Mouse (Mus musculus) gastrocnemius, adult 2 months (tissue): ENCODE measurements at regions not wholly inside any gene's neighbourhood (a gene's known extent, or its start where the extent isn't known, plus 50 kb on each side); places are given as distances from the start of the nearest gene placed in this dataset.

Experiments used
- DNase-seq: peaks from one replicate; pipeline ENCODE4 v3.0.0; 2022
- H3K27ac ChIP-seq: fragments of 200-600 bp; 2 replicates; pipeline ENCODE4 v1.8.1; 2022; ENCODE audit warnings: mild to moderate bottlenecking
- H3K4me3 ChIP-seq: fragments of 200-600 bp; 2 replicates; pipeline ENCODE4 v1.8.1; 2022; ENCODE audit warnings: mild to moderate bottlenecking, moderate library complexity
- CTCF ChIP-seq: fragments of 200-600 bp; IDR thresholded peaks from 2 replicates; pipeline ENCODE4 v1.8.1; 2022; ENCODE audit warnings: antibody characterized with exemption, mild to moderate bottlenecking, moderate library complexity
- intact Hi-C: fragments of 180-260 bp; cut with DNase I; formaldehyde crosslinking; loops from one replicate; pipeline ENCODE4 v1.15.1; 2025

DNA sequence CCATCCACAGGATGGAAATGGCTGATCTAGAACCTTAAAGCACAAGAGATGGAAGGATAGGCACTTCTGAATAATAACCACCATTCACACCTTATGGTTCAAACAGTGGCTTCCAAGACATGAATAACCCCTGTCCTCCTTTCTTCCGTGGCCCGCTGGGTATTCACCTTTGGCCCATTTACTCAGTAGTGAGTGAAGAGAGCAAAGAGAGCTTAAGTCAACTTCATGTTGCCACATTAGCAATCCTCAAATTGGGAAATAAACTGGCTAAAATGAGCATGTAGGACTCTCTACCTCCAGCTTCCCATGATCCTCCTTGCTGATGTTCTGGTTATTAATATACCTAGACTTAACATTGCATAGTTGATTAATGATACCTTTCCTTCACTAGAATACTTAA, 74.3 kb upstream of the Klf9 start:
- H3K4me3 ChIP-seq = no peak overlapping the region
- DNase-seq = no peak
- TF ChIP-seq CTCF = no peak
- intact Hi-C loops = no loop called here
- H3K27ac ChIP-seq = peak overlapping the region; percentile 91

DNA sequence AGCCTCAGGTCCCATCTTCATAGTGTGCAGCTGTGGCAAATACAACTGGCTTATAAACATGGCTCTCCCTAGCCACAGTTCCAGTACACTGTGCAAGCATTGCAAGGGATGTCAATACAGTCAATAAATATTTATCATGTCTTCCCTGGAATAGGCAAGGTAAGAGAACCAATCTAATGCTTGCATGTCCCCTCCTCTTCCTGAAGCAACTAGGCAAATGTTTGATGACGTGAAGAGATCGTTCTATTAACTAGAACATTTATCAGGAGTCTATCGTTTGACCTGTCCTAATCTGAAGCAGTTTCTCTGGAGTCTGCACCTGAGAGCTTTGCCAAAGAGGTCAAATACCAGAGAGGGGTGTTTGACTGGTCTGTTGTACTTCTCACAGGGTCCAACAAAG, 72.4 kb upstream of the Klf9 start:
- intact Hi-C loops = no loop called here
- TF ChIP-seq CTCF = no peak
- Histone ChIP-seq H3K4me3 (no peak overlapping the region), H3K27ac (no peak overlapping the region)
- no peak for DNase-seq

DNA sequence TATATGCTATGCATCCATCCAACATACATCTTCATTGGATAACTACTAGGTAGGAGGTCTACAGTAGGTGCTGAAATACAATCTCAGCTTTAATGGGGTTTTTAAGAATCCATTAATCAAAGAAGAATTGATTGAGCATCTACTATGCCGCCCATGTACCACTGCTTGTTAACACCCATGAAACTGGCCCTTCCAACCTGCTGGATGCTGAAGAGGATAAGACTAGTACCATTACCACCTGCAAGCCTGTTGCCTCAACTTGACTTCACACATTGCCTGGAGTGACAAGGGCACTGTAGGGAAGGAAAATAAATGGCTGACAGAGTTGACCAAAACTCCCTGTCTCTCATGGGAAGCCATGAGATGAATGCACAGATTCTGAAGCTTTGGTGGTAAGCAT, 71.4 kb upstream of the Klf9 start:
- Histone ChIP-seq H3K4me3 (no peak overlapping the region), H3K27ac (no peak overlapping the region)
- TF ChIP-seq CTCF = no peak
- no peak for DNase-seq
- intact Hi-C loops = no loop called here

DNA sequence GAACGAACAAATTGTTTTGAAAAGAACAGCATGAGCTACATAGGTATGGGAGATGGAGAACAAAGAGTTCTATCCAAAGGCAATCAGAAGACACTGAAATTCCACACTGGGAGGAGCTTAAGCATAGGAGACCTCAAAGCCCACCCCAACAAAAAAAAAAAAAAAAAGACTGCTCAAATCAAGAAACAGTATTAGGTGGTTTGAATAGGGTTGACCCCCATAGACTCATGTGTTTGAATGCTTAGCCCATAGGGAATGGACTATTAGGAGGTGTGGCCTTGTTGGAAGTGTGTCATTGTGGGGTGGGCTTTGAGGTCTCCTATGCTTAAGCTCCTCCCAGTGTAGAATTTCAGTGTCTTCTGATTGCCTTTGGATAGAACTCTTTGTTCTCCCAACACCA, 70.0 kb upstream of the Klf9 start:
- Histone ChIP-seq H3K27ac (no peak overlapping the region), H3K4me3 (no peak overlapping the region)
- no peak for DNase-seq
- no peak for TF ChIP-seq CTCF
- intact Hi-C loops = no loop called here

DNA sequence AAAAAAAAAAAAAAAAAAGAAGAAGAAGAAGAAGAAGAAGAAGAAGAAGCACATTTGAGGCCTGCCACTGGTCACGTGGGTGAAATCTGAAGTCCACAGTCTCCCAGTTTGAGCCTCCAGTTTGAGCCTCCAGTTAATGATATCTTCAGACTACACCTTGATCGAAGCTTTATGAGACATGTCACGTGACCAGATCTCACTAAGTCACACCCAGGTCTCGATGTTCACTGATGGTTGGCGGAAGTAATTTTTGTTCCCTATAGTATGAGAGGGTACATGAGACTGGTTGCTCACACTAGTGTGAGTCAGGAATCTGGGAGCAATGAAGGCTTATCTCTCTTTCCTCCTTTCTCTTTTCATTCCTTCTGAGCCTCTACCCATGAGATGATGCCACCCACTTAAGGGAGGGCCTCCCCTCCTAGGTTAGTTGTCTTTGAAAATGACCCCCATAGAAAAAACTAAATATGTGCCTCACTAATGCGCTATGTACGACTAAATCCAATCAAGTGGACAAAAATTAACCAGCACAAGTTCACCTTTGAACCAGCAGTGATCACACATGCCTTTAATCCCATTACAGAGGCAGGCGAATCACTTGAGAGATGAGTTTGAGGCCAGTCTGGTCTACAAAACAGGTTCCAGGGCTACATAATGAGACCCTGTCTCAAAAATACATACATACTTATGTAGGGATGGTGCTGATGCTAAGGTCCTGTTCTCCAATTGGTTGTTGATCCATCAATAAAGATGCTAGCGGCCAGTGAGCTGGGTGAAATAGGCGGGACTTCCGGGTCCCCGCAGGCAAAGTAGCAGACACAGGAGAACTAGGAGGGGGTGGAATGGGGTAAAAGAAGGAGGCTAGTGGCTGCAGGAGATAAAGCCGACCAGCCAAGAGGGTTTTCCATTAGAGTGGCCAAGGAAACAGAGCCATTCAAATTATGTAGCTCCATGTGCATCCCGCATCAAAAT, 66.1 kb upstream of the Klf9 start:
- TF ChIP-seq CTCF = no peak
- intact Hi-C loops = no loop called here
- DNase-seq = no peak
- Histone ChIP-seq H3K4me3 (no peak overlapping the region), H3K27ac (no peak overlapping the region)

DNA sequence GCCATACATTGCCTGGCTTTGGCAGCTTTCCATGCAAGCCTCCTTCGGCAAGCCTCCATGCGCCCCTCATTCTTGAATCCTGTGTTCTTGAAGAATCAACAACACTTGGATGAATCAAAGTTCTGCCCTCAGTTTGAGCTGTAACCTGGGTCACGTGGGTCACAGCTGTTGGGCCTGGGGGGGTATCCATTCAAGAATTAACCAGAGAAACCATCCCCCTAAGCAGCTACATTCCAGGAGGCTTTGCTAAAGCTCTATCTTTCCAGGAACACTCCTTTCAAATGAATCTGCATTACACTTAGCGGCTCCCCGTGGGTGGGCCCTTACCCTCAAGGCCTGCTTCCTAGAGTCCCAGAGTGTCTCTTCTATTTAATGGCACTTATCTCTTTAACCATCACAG, 65.2 kb upstream of the Klf9 start:
- H3K27ac ChIP-seq = no peak overlapping the region
- no peak for DNase-seq
- H3K4me3 ChIP-seq = no peak overlapping the region
- intact Hi-C loops = no loop called here
- TF ChIP-seq CTCF = no peak

DNA sequence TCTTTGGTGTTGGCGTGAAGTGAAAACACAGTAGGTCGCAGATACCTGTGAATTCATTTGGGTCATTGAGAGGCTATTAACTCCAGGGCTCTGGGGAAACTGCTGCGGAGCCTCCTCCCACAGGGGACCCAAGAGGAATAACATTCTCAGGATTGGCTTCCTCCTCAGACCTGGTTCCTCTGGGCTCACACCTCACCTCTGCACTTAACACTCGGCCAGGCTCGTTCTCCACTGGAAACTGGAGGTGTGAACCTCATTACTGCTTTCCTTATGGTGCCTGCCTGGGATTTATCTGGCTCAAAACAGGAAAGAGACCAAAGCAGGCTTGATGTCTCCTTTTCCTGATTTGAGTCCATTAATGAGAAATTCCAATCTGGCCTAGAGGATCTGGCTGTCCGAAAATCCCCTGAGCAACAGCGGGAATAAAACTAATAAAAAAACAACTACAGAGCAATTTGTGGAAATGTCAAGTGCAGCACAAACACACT, 55.8 kb upstream of the Klf9 start:
- Histone ChIP-seq H3K27ac (peak overlapping the region; percentile 25), H3K4me3 (no peak overlapping the region)
- intact Hi-C loops = loop anchor here (2.0 kb wide), 1 partner anchor 22 kb away; no protein-coding TSS in a partner anchor
- no peak for TF ChIP-seq CTCF
- DNase-seq = no peak

DNA sequence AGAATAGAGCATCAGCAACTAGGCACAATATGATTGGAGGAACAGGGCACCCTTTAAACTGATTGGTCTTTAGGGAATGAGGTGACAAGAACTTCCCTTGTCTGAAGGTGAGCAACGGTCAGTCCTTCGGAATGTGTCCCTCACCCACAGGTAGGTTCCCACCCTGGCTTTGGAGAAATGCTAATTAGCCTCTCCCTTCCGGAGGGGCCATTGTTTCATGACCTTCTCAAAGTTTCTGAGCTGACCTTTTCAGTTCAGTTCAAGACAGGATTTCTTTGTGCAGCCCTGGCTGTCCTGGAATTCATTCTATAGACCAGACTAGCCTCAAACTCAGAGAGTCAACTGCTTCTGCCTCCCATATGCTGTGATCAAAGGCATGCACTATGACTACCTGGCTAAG, 53.5 kb upstream of the Klf9 start:
- no peak for DNase-seq
- TF ChIP-seq CTCF = no peak
- intact Hi-C loops = no loop called here
- no peak overlapping the region for H3K4me3 ChIP-seq
- no peak overlapping the region; the same call in 1 of the 2 replicates for H3K27ac ChIP-seq

DNA sequence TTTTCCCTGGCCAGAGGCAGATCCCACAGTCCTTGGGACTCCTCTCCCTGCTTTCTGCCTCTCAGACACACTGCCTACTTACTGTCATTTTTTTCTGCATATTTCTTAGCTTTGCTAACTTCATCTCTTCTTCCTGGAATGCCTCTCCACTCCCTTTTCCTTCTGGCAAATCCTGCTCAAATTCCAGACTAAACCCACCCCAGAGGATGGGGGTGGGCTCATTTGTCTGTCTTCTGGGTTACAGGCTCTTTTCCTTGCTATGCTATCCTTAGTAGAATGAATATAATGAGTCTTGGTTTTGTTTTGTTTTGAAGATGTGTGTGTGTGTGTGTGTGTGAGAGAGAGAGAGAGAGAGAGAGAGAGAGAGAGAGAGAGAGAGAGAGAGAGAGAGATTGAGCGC, 51.9 kb upstream of the Klf9 start:
- Histone ChIP-seq H3K4me3 (no peak overlapping the region), H3K27ac (peak overlapping the region; percentile 90)
- intact Hi-C loops = no loop called here
- no peak for DNase-seq
- no peak for TF ChIP-seq CTCF

DNA sequence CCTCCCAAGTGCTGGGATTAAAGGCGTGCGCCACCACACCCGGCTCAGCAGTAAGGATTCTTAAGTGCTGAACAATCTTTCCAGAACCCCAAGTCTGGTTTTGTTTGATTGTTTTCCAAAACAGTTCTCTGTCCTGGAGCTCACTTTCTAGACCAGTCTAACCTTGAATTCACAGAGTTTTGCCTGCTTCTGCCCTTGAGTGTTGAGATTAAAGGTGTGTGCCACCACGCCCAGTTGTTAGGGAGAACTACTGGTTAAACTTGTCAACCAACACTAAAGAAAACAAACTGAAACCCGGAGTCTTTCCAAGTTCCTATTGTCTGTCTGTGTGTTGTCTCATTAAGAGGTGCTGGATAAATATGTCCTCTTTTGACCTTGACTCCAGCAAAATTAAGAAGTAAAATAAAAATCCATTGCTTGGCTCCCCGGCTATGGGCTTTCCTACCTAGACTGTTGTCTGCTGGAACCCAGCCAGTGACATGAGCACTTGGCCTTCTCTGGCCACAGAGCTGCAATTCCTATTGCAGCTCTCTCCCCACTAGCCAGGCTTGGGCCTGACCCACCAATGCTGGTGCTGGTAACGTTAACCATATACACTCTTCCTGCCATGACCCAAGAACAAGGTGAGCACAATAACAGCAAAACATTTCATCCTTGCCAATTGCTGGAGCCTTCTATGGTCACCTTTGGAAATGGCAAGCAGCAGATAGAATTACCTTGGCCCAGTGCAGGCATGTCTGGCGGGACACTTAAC, 51.1 kb upstream of the Klf9 start:
- intact Hi-C loops = loop anchor here (2.0 kb wide), 2 partner anchors 33 to 41 kb away; no protein-coding TSS in a partner anchor
- peak overlapping the region; percentile 90 for H3K27ac ChIP-seq

More for the DNA sequence above, 51.1 kb upstream of the Klf9 start:
- TF ChIP-seq CTCF = no peak
- peak; percentile 82 for DNase-seq
- no peak overlapping the region for H3K4me3 ChIP-seq
